Mouse (Mus musculus) hindbrain, embryonic 12.5 days (tissue): ENCODE results near the gene Mipol1. TPM values are rescaled to one million over a fixed set of nuclear protein-coding genes. Genes with fewer than 3 reads are reported as not detected.

ENCODE experiments used
- ATAC-seq: fragments of 200-750 bp; cut with Nextera tagmentation; 2 replicates; pipeline ENCODE4 v1.8.0; 2017; ENCODE audit warnings: moderate TSS enrichment; ENCODE audit not compliant: low FRiP score
- H3K27ac ChIP-seq: fragments of 300-500 bp; sonication (generic); 2 replicates; pipeline ENCODE4 v1.5.1; 2016; ENCODE audit warnings: mild to moderate bottlenecking
- H3K27me3 ChIP-seq: fragments of 300-500 bp; sonication (generic); 2 replicates; pipeline ENCODE4 v1.6.1; 2016; ENCODE audit warnings: mild to moderate bottlenecking
- H3K36me3 ChIP-seq: fragments of 300-500 bp; sonication (generic); 2 replicates; pipeline ENCODE4 v1.6.1; 2016; ENCODE audit warnings: mild to moderate bottlenecking
- H3K4me1 ChIP-seq: fragments of 300-500 bp; sonication (generic); 2 replicates; pipeline ENCODE4 v1.6.1; 2016
- H3K4me2 ChIP-seq: fragments of 300-500 bp; sonication (generic); replicated peaks from 2 replicates; pipeline ENCODE4 v1.6.1; 2016; ENCODE audit warnings: mild to moderate bottlenecking
- H3K4me3 ChIP-seq: fragments of 300-500 bp; sonication (generic); 2 replicates; pipeline ENCODE4 v1.5.1; 2016; ENCODE audit warnings: mild to moderate bottlenecking
- H3K9ac ChIP-seq: fragments of 300-500 bp; sonication (generic); 2 replicates; pipeline ENCODE4 v1.6.1; 2016; ENCODE audit warnings: mild to moderate bottlenecking, moderate library complexity
- H3K9me3 ChIP-seq: fragments of 300-500 bp; sonication (generic); replicated peaks from 2 replicates; pipeline ENCODE4 v1.6.1; 2016; ENCODE audit warnings: mild to moderate bottlenecking
- WGBS: fragments of 180-500 bp; shearing (Covaris S2); methylation state at CpG from one replicate; pipeline ENCODE4 v1.1.7; 2016; 5-methylcytosine and 5-hydroxymethylcytosine counted together
- polyA plus RNA-seq: library from polyadenylated mRNA; unstranded; fragments of >200 nt; fragmentation: Nextera tagmentation; extraction: Ambion mirVana; gene quantifications from 2 replicates; pipeline ENCODE4 v1.2.1, GENCODE M21; 2016

Mipol1 gene
- polyA plus RNA-seq, 1 experiment from 2014 or later: 6.1 TPM

GRCm38 (mm10) chr12:57450017-57450583 is 219.9 kb downstream of the Mipol1 start:
- Histone ChIP-seq H3K36me3 (no peaks in the 10 kb centered on the region), H3K9me3 (no peaks in the 10 kb centered on the region), H3K4me1 (no peaks in the 10 kb centered on the region), H3K9ac (no peak overlapping the region), H3K27me3 (no peaks in the 10 kb centered on the region), H3K27ac (no peak overlapping the region), H3K4me3 (no peak overlapping the region), H3K4me2 (no peak overlapping the region)
- WGBS: 84% methylated on average over 5 of the region's 5 CpGs
- ATAC-seq: no peak

- H3K4me1 ChIP-seq: no peaks in the 10 kb centered on the region
- no peaks in the 10 kb centered on the region for H3K36me3 ChIP-seq
- WGBS: 46% methylated on average over 4 of the region's 4 CpGs
Observed at GRCm38 (mm10) chr12:57456911-57457310, 226.7 kb downstream of the Mipol1 start.

GRCm38 (mm10) chr12:57457339-57457738 is 227.1 kb downstream of the Mipol1 start:
- H3K4me3 ChIP-seq: no peak overlapping the region
- H3K4me2 ChIP-seq: no peak overlapping the region
- 45% methylated on average over 4 of the region's 4 CpGs for WGBS
- ATAC-seq: no peak
- no peaks in the 10 kb centered on the region for H3K9me3 ChIP-seq
- H3K36me3 ChIP-seq: no peaks in the 10 kb centered on the region
- H3K27me3 ChIP-seq: no peaks in the 10 kb centered on the region
- H3K9ac ChIP-seq: no peak overlapping the region
- no peaks in the 10 kb centered on the region for H3K4me1 ChIP-seq
- H3K27ac ChIP-seq: no peak overlapping the region

More at GRCm38 (mm10) chr12:57456911-57457310, 226.7 kb downstream of the Mipol1 start:
- H3K9me3 ChIP-seq: no peaks in the 10 kb centered on the region
- H3K9ac ChIP-seq: no peak overlapping the region
- H3K4me3 ChIP-seq: no peak overlapping the region
- no peak for ATAC-seq
- H3K27me3 ChIP-seq: no peaks in the 10 kb centered on the region
- no peak overlapping the region for H3K4me2 ChIP-seq
- H3K27ac ChIP-seq: no peak overlapping the region

GRCm38 (mm10) chr12:57464520-57465334 is 234.5 kb downstream of the Mipol1 start:
- H3K4me2 ChIP-seq: no peak overlapping the region
- ATAC-seq: no peak
- H3K4me1 ChIP-seq: 0 out of 2 replicates have a peak, but pooled peaks cover 2% of the 10 kb centered on the region
- no peak overlapping the region for H3K4me3 ChIP-seq
- H3K27ac ChIP-seq: no peak overlapping the region
- H3K27me3 ChIP-seq: no peaks in the 10 kb centered on the region
- H3K9me3 ChIP-seq: no peaks in the 10 kb centered on the region
- WGBS: 85% methylated on average over 12 of the region's 12 CpGs
- H3K36me3 ChIP-seq: no peaks in the 10 kb centered on the region
- no peak overlapping the region for H3K9ac ChIP-seq

GRCm38 (mm10) chr12:57471786-57472185 is 241.6 kb downstream of the Mipol1 start:
- H3K27ac ChIP-seq: no peak overlapping the region
- no peaks in the 10 kb centered on the region for H3K4me1 ChIP-seq
- no peaks in the 10 kb centered on the region for H3K36me3 ChIP-seq
- H3K27me3 ChIP-seq: no peaks in the 10 kb centered on the region
- no peak overlapping the region for H3K4me2 ChIP-seq
- no peak for ATAC-seq
- H3K9me3 ChIP-seq: no peaks in the 10 kb centered on the region
- WGBS: 90% methylated on average over 8 of the region's 8 CpGs
- no peak overlapping the region for H3K4me3 ChIP-seq
- H3K9ac ChIP-seq: no peak overlapping the region

GRCm38 (mm10) chr12:57476876-57477275 is 246.6 kb downstream of the Mipol1 start:
- no peak overlapping the region for H3K27ac ChIP-seq
- H3K4me2 ChIP-seq: no peak overlapping the region
- no peak for ATAC-seq
- no peaks in the 10 kb centered on the region for H3K27me3 ChIP-seq
- H3K4me3 ChIP-seq: no peak overlapping the region
- WGBS: 84% methylated on average over 3 of the region's 3 CpGs
- no peaks in the 10 kb centered on the region for H3K9me3 ChIP-seq
- no peak overlapping the region for H3K9ac ChIP-seq
- H3K4me1 ChIP-seq: no peaks in the 10 kb centered on the region
- no peaks in the 10 kb centered on the region for H3K36me3 ChIP-seq

- no peaks in the 10 kb centered on the region for H3K36me3 ChIP-seq
- H3K27me3 ChIP-seq: no peaks in the 10 kb centered on the region
- no peak overlapping the region for H3K4me2 ChIP-seq
- H3K27ac ChIP-seq: no peak overlapping the region
- H3K9ac ChIP-seq: no peak overlapping the region
- H3K4me3 ChIP-seq: no peak overlapping the region
- H3K9me3 ChIP-seq: no peaks in the 10 kb centered on the region
- no peak for ATAC-seq
- H3K4me1 ChIP-seq: no peaks in the 10 kb centered on the region
- whole genome bisulfite sequencing: 67% methylated on average over 2 of the region's 2 CpGs
Observed at GRCm38 (mm10) chr12:57481823-57482222, 251.6 kb downstream of the Mipol1 start.

- 65% methylated on average over 6 of the region's 6 CpGs for WGBS
- H3K9ac ChIP-seq: no peak overlapping the region
- H3K9me3 ChIP-seq: no peaks in the 10 kb centered on the region
- no peaks in the 10 kb centered on the region for H3K27me3 ChIP-seq
- H3K4me3 ChIP-seq: no peak overlapping the region
- ATAC-seq: no peak
- H3K36me3 ChIP-seq: no peaks in the 10 kb centered on the region
- H3K27ac ChIP-seq: no peak overlapping the region
- H3K4me1 ChIP-seq: no peaks in the 10 kb centered on the region
- H3K4me2 ChIP-seq: no peak overlapping the region
Observed at GRCm38 (mm10) chr12:57496347-57497119, 266.3 kb downstream of the Mipol1 start.

- no peak for ATAC-seq
- Histone ChIP-seq H3K4me1 (no peaks in the 10 kb centered on the region), H3K27me3 (no peaks in the 10 kb centered on the region), H3K4me2 (no peak overlapping the region), H3K36me3 (no peaks in the 10 kb centered on the region), H3K9ac (no peak overlapping the region), H3K9me3 (no peaks in the 10 kb centered on the region), H3K4me3 (no peak overlapping the region), H3K27ac (no peak overlapping the region)
- WGBS: 82% methylated on average over 7 of the region's 7 CpGs
Observed at GRCm38 (mm10) chr12:57500246-57500645, 270.0 kb downstream of the Mipol1 start.

- no peak for ATAC-seq
- Histone ChIP-seq H3K9ac (no peak overlapping the region), H3K27me3 (no peaks in the 10 kb centered on the region), H3K4me2 (no peak overlapping the region), H3K4me3 (no peak overlapping the region), H3K27ac (no peak overlapping the region), H3K36me3 (no peaks in the 10 kb centered on the region), H3K9me3 (no peaks in the 10 kb centered on the region), H3K4me1 (no peaks in the 10 kb centered on the region)
- 72% methylated on average over 7 of the region's 7 CpGs for whole genome bisulfite sequencing
Observed at GRCm38 (mm10) chr12:57505329-57505728, 275.1 kb downstream of the Mipol1 start.

GRCm38 (mm10) chr12:57508938-57509337 is 278.7 kb downstream of the Mipol1 start:
- Histone ChIP-seq H3K4me2 (no peak overlapping the region), H3K4me3 (no peak overlapping the region), H3K36me3 (no peaks in the 10 kb centered on the region), H3K4me1 (no peaks in the 10 kb centered on the region), H3K9me3 (no peaks in the 10 kb centered on the region), H3K9ac (no peak overlapping the region), H3K27me3 (no peaks in the 10 kb centered on the region), H3K27ac (no peak overlapping the region)
- ATAC-seq: no peak
- 52% methylated on average over 11 of the region's 11 CpGs for WGBS

- Histone ChIP-seq H3K27me3 (no peaks in the 10 kb centered on the region), H3K36me3 (no peaks in the 10 kb centered on the region), H3K27ac (no peak overlapping the region), H3K4me3 (no peak overlapping the region), H3K9me3 (no peaks in the 10 kb centered on the region), H3K4me2 (no peak overlapping the region), H3K4me1 (no peaks in the 10 kb centered on the region), H3K9ac (no peak overlapping the region)
- ATAC-seq: no peak
- 84% methylated on average over 4 of the region's 4 CpGs for WGBS
Observed at GRCm38 (mm10) chr12:57509726-57510125, 279.5 kb downstream of the Mipol1 start.
